Mouse (Mus musculus) liver, embryonic 16.5 days (tissue): ENCODE measurements around the gene Ntm. TPM values are rescaled to one million over a fixed set of nuclear protein-coding genes. Genes with fewer than 3 reads are reported as not detected.

ENCODE experiments used
- ATAC-seq: fragments of 200-750 bp; cut with Nextera tagmentation; 2 replicates; pipeline ENCODE4 v1.8.0; 2017; ENCODE audit warnings: low read depth, mild to moderate bottlenecking, moderate number of reproducible peaks, moderate library complexity
- H3K27ac ChIP-seq: fragments of 300-500 bp; sonication (generic); 2 replicates; pipeline ENCODE4 v1.5.1; 2014; ENCODE audit warnings: mild to moderate bottlenecking, low read length
- H3K27me3 ChIP-seq: fragments of 300-500 bp; sonication (generic); 2 replicates; pipeline ENCODE4 v1.6.1; 2014; ENCODE audit warnings: low read depth, low read length, mixed read lengths; ENCODE audit not compliant: control insufficient read depth, insufficient read depth
- H3K36me3 ChIP-seq: fragments of 300-500 bp; sonication (generic); 2 replicates; pipeline ENCODE4 v1.6.1; 2014; ENCODE audit warnings: mild to moderate bottlenecking; ENCODE audit not compliant: control insufficient read depth, insufficient read depth
- H3K4me1 ChIP-seq: fragments of 300-500 bp; sonication (generic); 2 replicates; pipeline ENCODE4 v1.6.1; 2014; ENCODE audit warnings: low read depth, low read length, mixed read lengths; ENCODE audit not compliant: control insufficient read depth
- H3K4me2 ChIP-seq: fragments of 300-500 bp; sonication (generic); 2 replicates; pipeline ENCODE4 v1.6.1; 2014; ENCODE audit warnings: low read depth, low read length, mixed read lengths
- H3K4me3 ChIP-seq: fragments of 300-500 bp; sonication (generic); 2 replicates; pipeline ENCODE4 v1.5.1; 2014; ENCODE audit warnings: low read depth, mild to moderate bottlenecking, low read length
- H3K9ac ChIP-seq: fragments of 300-500 bp; sonication (generic); 2 replicates; pipeline ENCODE4 v1.6.1; 2014; ENCODE audit warnings: low read depth, low read length
- H3K9me3 ChIP-seq: fragments of 300-500 bp; sonication (generic); replicated peaks from 2 replicates; pipeline ENCODE4 v1.6.1; 2016; ENCODE audit warnings: low read length; ENCODE audit not compliant: control insufficient read depth
- WGBS: fragments of 180-500 bp; shearing (Covaris S2); extraction: QIAGEN DNeasy Blood & Tissue Kit; methylation state at CpG from one replicate; pipeline ENCODE4 v1.1.7; 2014; ENCODE audit not compliant: insufficient replicate concordance; 5-methylcytosine and 5-hydroxymethylcytosine counted together
- polyA plus RNA-seq: library from polyadenylated mRNA; unstranded; fragments of >200 nt; fragmentation: Nextera tagmentation; extraction: Ambion mirVana; gene quantifications from 2 replicates; pipeline ENCODE4 v1.2.1, GENCODE M21; 2015

Ntm gene
- polyA plus RNA-seq, 1 experiment from 2014 or later, result 0.33 TPM

- Histone ChIP-seq H3K27me3 (no peaks in the 10 kb centered on the region), H3K4me2 (no peak overlapping the region), H3K4me1 (no peaks in the 10 kb centered on the region), H3K4me3 (no peak overlapping the region), H3K36me3 (no peaks in the 10 kb centered on the region), H3K27ac (no peak overlapping the region), H3K9ac (no peak overlapping the region), H3K9me3 (no peaks in the 10 kb centered on the region)
- WGBS, result 66% methylated on average over 5 of the region's 5 CpGs
- no peak for ATAC-seq
These were observed 886.9 kb downstream of the Ntm start for GRCm38 (mm10) chr9:29075924-29076577.

- H3K4me2 ChIP-seq, result no peak overlapping the region
- H3K9ac ChIP-seq, result no peak overlapping the region
- 64% methylated on average over 2 of the region's 2 CpGs for WGBS
- H3K27me3 ChIP-seq, result no peaks in the 10 kb centered on the region
- H3K9me3 ChIP-seq, result no peaks in the 10 kb centered on the region
- no peaks in the 10 kb centered on the region for H3K36me3 ChIP-seq
- H3K4me3 ChIP-seq, result no peak overlapping the region
- ATAC-seq, result no peak
- no peaks in the 10 kb centered on the region for H3K4me1 ChIP-seq
- no peak overlapping the region for H3K27ac ChIP-seq
These were observed 887.7 kb downstream of the Ntm start for GRCm38 (mm10) chr9:29075243-29075642.

- no peak overlapping the region for H3K9ac ChIP-seq
- ATAC-seq, result no peak
- H3K27ac ChIP-seq, result no peak overlapping the region
- no peak overlapping the region for H3K4me3 ChIP-seq
- no peaks in the 10 kb centered on the region for H3K36me3 ChIP-seq
- no peaks in the 10 kb centered on the region for H3K4me1 ChIP-seq
- no peaks in the 10 kb centered on the region for H3K27me3 ChIP-seq
- no peak overlapping the region for H3K4me2 ChIP-seq
- 61% methylated on average over 2 of the region's 2 CpGs for WGBS
- H3K9me3 ChIP-seq, result no peaks in the 10 kb centered on the region
These were observed 888.4 kb downstream of the Ntm start for GRCm38 (mm10) chr9:29074494-29074893.

- 28% methylated on average over 1 of the region's 1 CpGs for WGBS
- no peaks in the 10 kb centered on the region for H3K4me1 ChIP-seq
- no peak overlapping the region for H3K9ac ChIP-seq
- H3K27ac ChIP-seq, result no peak overlapping the region
- no peaks in the 10 kb centered on the region for H3K27me3 ChIP-seq
- H3K9me3 ChIP-seq, result no peaks in the 10 kb centered on the region
- no peak for ATAC-seq
- H3K4me3 ChIP-seq, result no peak overlapping the region
- no peak overlapping the region for H3K4me2 ChIP-seq
- H3K36me3 ChIP-seq, result no peaks in the 10 kb centered on the region
These were observed 890.9 kb downstream of the Ntm start for GRCm38 (mm10) chr9:29071997-29072396.

GRCm38 (mm10) chr9:29067572-29067971 lies 895.4 kb downstream of the Ntm start:
- Histone ChIP-seq H3K9ac (no peak overlapping the region), H3K9me3 (no peaks in the 10 kb centered on the region), H3K27ac (no peak overlapping the region), H3K4me3 (no peak overlapping the region), H3K4me2 (no peak overlapping the region), H3K27me3 (no peaks in the 10 kb centered on the region), H3K36me3 (no peaks in the 10 kb centered on the region), H3K4me1 (no peaks in the 10 kb centered on the region)
- WGBS, result 59% methylated on average over 5 of the region's 5 CpGs
- ATAC-seq, result no peak

GRCm38 (mm10) chr9:29060293-29060692 lies 902.6 kb downstream of the Ntm start:
- Histone ChIP-seq H3K9ac (no peak overlapping the region), H3K4me1 (no peaks in the 10 kb centered on the region), H3K4me2 (no peak overlapping the region), H3K27ac (no peak overlapping the region), H3K27me3 (no peaks in the 10 kb centered on the region), H3K9me3 (no peaks in the 10 kb centered on the region), H3K36me3 (no peaks in the 10 kb centered on the region), H3K4me3 (no peak overlapping the region)
- no peak for ATAC-seq
- WGBS, result 59% methylated on average over 6 of the region's 6 CpGs

GRCm38 (mm10) chr9:29058811-29059210 lies 904.1 kb downstream of the Ntm start:
- Histone ChIP-seq H3K4me3 (no peak overlapping the region), H3K27me3 (no peaks in the 10 kb centered on the region), H3K36me3 (no peaks in the 10 kb centered on the region), H3K9ac (no peak overlapping the region), H3K27ac (no peak overlapping the region), H3K9me3 (no peaks in the 10 kb centered on the region), H3K4me1 (no peaks in the 10 kb centered on the region), H3K4me2 (no peak overlapping the region)
- no peak for ATAC-seq
- 59% methylated on average over 8 of the region's 8 CpGs for WGBS

- no peak overlapping the region for H3K4me2 ChIP-seq
- no peaks in the 10 kb centered on the region for H3K36me3 ChIP-seq
- WGBS, result 66% methylated on average over 2 of the region's 2 CpGs
These were observed 907.3 kb downstream of the Ntm start for GRCm38 (mm10) chr9:29055637-29056036.

GRCm38 (mm10) chr9:29036466-29036865 lies 926.5 kb downstream of the Ntm start:
- no peaks in the 10 kb centered on the region for H3K36me3 ChIP-seq
- no peak for ATAC-seq
- no peaks in the 10 kb centered on the region for H3K27me3 ChIP-seq
- H3K27ac ChIP-seq, result no peak overlapping the region
- H3K9me3 ChIP-seq, result no peaks in the 10 kb centered on the region
- no peak overlapping the region for H3K4me2 ChIP-seq
- 34% methylated on average over 3 of the region's 3 CpGs for WGBS
- H3K9ac ChIP-seq, result no peak overlapping the region
- no peaks in the 10 kb centered on the region for H3K4me1 ChIP-seq
- no peak overlapping the region for H3K4me3 ChIP-seq

More at GRCm38 (mm10) chr9:29055637-29056036, 907.3 kb downstream of the Ntm start:
- Histone ChIP-seq H3K4me3 (no peak overlapping the region), H3K27me3 (no peaks in the 10 kb centered on the region), H3K27ac (no peak overlapping the region), H3K4me1 (no peaks in the 10 kb centered on the region), H3K9me3 (no peaks in the 10 kb centered on the region), H3K9ac (no peak overlapping the region)
- ATAC-seq, result no peak
